Mouse (Mus musculus) right cerebral cortex, postnatal 10 days (tissue): Measurements from ENCODE around the gene Mrps21.
A peak's percentile ranks its signal among the peaks of the same experiment; 100 is the strongest.
"Not testable (repeated sequence)": the region's sequence is repeated elsewhere in the genome, so short reads cannot be mapped to it uniquely, and the experiment has no call there.

Experiments
- DNase-seq, 2 experiments: peaks; one replicate each; pipeline ENCODE4 v3.0.0; 2021; ENCODE audit warnings: low spot score in 2 of 2

Gene Mrps21

GRCm38 (mm10) chr3:95871392-95871867, at the start of gene Mrps21:
Gene Mrps21, minus strand, starts transcription at chr3:95871519.
- DNase-seq = peak; percentile 91 to 92

- DNase-seq = not testable (repeated sequence)
Observed at GRCm38 (mm10) chr3:95920532-95920931, 49.2 kb upstream of the Mrps21 start.

- DNase-seq = no peak
Observed at GRCm38 (mm10) chr3:95916760-95917159, 45.4 kb upstream of the Mrps21 start.

- DNase-seq = no peak
Observed at GRCm38 (mm10) chr3:95914706-95915105, 43.4 kb upstream of the Mrps21 start.

- no peak for DNase-seq
Observed at GRCm38 (mm10) chr3:95907613-95908012, 36.3 kb upstream of the Mrps21 start.

GRCm38 (mm10) chr3:95906860-95907259, 35.5 kb upstream of the Mrps21 start:
- peak in 1 of 2 experiments; percentile 56 for DNase-seq

GRCm38 (mm10) chr3:95905940-95906492, 34.7 kb upstream of the Mrps21 start:
- DNase-seq = peak in 1 of 2 experiments; percentile 63

- no peak for DNase-seq
Observed at GRCm38 (mm10) chr3:95905146-95905939, 34.0 kb upstream of the Mrps21 start.

GRCm38 (mm10) chr3:95904568-95904967, 33.2 kb upstream of the Mrps21 start, which contains the start of gene Car14:
Gene Car14, minus strand, starts transcription at chr3:95904691.
- DNase-seq = no peak

GRCm38 (mm10) chr3:95903753-95904502, 32.6 kb upstream of the Mrps21 start:
- DNase-seq = no peak

GRCm38 (mm10) chr3:95902643-95903042, 31.3 kb upstream of the Mrps21 start:
- DNase-seq = no peak

- no peak for DNase-seq
Observed at GRCm38 (mm10) chr3:95902373-95902625, 31.0 kb upstream of the Mrps21 start.

GRCm38 (mm10) chr3:95901616-95902372, 30.5 kb upstream of the Mrps21 start:
- no peak for DNase-seq

- no peak for DNase-seq
Observed at GRCm38 (mm10) chr3:95899800-95900524, 28.6 kb upstream of the Mrps21 start.

- DNase-seq = not testable (repeated sequence)
Observed at GRCm38 (mm10) chr3:95895501-95895900, 24.2 kb upstream of the Mrps21 start.

GRCm38 (mm10) chr3:95894317-95895160, 23.2 kb upstream of the Mrps21 start:
- peak; percentile 62 to 72 for DNase-seq

- peak; percentile 98 to 99 for DNase-seq
Observed at GRCm38 (mm10) chr3:95893606-95894316, 22.4 kb upstream of the Mrps21 start, which contains the start of gene Aph1a. Gene Aph1a, plus strand, starts transcription at chr3:95893969.

- no peak for DNase-seq
Observed at GRCm38 (mm10) chr3:95893126-95893525, 21.8 kb upstream of the Mrps21 start.
